Mouse (Mus musculus) Muller cell, postnatal 12 days (primary cell): ENCODE measurements around the gene Dner.

ENCODE experiments used
- DNase-seq: peaks from one replicate; pipeline ENCODE4 v3.0.0-alpha.2; 2015; ENCODE audit errors: inconsistent ontology term

Dner gene

DNA sequence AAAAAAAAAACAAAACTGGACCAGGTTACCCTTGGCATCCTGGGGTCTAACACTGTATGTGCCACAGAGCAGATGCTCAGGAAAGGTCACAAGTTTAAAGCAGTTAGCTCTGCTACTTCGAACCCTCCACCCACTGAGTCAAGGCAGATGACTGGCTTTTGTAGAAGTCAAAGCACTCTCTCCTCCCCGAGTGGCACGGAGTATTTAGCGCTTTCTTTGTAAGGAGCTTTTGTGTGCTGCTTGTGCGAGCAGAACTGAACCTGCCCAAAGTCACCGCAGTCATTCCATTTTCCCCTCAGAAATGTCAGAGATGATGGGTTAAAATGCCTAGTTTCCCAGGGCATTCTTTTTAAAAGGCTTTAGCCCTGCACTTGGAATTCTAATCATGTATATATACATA, 59.1 kb downstream of the Dner start:
- no peak for DNase-seq

GRCm38 (mm10) chr1:84628244-84628643, 67.8 kb downstream of the Dner start:
- no peak for DNase-seq

DNA sequence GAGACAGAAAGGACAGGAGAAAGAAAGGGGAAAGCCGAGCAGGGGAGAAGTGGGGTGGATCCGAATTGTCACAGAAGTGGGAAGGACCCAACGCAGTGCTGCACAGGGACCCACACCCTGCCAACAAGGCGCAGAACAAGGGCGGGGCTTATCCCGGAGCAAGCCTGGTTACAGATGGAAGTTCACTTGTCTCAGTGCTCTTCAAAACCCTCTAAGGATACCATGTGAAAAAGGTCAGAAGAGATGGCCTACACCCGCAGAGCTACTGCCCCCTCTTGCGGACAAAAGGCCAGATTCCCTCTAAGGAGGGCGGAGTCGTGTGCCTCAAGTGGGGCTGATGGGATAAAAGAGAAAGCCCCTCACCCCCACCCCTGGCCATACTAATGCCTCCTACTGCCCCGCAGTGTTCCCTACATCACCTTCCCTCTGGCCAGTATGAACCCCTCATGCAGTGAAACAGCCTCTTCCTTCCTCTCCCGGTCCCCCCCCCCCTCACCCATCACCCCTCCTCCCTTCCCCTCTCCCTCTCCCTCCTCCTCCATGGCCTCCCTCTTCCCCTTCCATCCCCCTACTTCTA, 73.0 kb downstream of the Dner start:
- DNase-seq: no peak

GRCm38 (mm10) chr1:84621308-84621707, 74.7 kb downstream of the Dner start:
- DNase-seq: peak; percentile 68

- DNase-seq: no peak
Observed at GRCm38 (mm10) chr1:84619131-84619760, 76.8 kb downstream of the Dner start.

DNA sequence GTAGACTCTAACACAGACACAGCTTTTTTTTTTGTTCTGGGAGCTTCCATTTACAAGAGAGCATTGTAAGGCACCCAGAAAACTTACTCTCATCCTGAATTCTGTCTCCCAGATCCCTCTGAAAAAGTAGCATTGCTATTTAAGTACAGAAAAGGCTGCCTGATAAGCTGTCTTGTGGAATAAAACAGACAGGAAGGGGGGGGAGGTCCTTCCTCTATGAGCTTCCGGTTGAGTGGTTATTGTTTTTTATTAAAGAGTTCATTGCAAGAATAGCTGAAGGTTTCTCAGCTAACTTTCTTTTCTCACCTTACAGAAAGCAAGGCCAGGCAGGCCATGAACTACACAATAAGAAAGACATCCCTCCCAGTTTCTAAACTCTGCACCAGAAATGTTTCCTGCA, 77.9 kb downstream of the Dner start:
- DNase-seq: no peak

- peak; percentile 24 for DNase-seq
Observed at GRCm38 (mm10) chr1:84616133-84616532, 79.9 kb downstream of the Dner start.

GRCm38 (mm10) chr1:84614596-84614995, 81.4 kb downstream of the Dner start:
- no peak for DNase-seq

DNA sequence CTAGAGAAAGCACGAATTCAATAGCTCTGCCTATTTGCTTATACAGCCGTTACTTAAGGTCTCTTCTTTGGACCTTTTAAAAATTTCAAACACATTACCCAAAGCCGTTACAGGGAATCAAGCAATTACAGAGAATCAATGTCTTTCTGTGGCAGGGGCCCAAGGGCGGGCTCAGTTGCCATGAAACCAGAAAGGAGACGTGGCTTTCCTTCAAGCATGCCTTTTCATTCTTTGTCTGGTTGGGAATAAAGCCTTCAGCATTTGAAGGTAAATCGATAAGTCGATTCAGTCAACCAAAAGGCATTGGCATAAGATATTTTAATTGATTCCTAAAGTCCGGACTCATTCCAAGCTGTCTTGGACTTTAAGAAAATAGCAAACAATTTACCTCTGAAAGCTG, 82.9 kb downstream of the Dner start:
- peak; percentile 26 for DNase-seq

DNA sequence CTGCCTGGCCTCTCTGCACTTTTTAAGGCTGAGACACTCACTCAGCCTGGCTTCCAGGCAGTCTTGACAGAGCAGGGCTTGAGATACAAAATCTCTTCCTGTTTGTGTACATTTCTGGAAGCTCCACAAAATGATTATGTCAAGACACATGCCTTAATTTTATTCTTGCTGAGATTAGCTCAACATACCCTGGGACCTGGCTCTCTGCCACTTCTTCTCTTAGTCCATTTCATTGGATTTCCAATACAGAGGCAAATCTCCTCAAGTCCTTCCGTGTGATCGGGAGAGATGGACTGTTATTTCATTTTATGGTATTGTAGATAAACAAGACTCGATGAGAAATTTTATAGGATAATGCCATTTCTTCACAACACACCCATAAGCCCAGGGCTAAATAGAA, 84.7 kb downstream of the Dner start:
- no peak for DNase-seq

GRCm38 (mm10) chr1:84599025-84599424, 97.0 kb downstream of the Dner start:
- no peak for DNase-seq

GRCm38 (mm10) chr1:84596023-84596422, 100.0 kb downstream of the Dner start:
- DNase-seq: peak; percentile 20

- DNase-seq: no peak
Observed at GRCm38 (mm10) chr1:84592394-84592793, 103.6 kb downstream of the Dner start.

GRCm38 (mm10) chr1:84590534-84590933, 105.5 kb downstream of the Dner start:
- no peak for DNase-seq

DNA sequence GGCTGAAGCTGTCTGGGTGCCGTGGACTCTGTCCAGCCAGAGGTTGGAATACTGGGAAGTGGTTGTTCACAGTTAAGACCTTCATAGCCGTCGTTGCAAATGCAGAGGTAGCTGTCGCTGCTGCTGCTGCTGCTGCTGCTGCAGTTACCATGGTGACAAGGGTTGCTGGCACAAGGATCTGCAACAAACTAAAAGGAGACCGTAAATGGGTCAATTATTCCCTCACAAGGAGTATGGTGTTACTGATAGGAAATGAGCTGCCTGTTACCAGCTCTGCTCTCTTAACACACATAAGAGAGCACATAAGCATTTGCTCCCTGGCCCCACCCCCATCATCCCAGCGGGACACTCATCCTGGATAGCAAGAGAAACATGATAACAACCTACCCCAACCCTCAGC, 110.6 kb downstream of the Dner start:
- DNase-seq: no peak

DNA sequence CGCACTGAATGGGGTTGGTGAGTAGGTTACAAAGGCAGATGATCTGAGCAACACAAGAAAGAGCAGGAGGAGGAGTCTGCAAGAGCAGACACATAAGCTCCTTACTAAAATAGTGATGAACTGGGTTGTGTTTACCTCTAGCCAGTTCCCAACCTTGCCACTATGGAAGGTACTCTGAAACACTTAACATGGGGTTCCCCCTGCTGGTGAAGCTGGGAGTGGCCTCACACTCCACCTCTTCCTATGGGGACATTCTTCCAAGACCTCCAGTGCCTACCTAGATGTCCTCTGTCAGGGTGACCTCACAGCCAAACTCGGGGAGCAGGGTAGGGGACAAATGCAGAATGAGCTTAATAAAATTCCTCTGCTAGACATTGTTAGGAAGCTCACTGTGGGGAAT, 114.2 kb downstream of the Dner start:
- peak; percentile 65 for DNase-seq

DNA sequence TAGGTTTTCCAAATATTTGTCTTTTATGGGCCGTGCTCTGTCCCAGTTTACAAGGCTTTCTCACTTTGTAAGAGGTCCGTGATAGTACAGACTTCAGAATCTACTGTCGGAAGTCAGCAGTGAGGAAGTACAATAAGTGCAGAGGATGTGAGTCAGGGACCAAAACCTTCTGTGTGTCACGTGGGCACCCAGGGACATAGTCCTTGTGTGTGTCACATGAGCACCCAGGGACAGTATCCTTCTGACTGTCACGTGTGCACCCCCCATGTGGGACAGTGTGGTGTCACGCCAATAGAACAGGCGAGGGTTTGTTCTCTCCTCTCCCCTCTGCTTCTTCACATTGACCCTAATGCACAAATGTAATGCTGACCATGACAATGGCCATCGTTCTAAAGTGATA, 134.2 kb downstream of the Dner start:
- no peak for DNase-seq

DNA sequence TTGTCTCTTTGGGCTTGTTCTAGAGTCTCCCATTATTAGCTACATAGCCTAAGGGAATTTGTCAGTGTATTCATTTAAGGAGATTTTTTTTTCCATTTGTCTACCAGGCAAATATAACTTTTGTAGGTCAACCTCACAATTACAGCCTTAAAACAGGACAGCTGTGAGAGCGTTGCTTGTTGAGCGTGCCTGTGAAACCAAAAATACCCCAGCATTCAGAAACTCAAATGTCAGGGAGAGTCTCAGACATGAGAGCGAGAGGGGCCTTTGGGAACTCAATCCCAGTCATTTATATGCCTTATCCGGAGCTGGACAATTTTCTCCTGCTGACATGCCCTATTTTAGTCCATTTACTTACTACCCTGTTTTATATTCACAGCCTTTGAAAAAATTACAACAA, 134.6 kb downstream of the Dner start:
- DNase-seq: no peak

DNA sequence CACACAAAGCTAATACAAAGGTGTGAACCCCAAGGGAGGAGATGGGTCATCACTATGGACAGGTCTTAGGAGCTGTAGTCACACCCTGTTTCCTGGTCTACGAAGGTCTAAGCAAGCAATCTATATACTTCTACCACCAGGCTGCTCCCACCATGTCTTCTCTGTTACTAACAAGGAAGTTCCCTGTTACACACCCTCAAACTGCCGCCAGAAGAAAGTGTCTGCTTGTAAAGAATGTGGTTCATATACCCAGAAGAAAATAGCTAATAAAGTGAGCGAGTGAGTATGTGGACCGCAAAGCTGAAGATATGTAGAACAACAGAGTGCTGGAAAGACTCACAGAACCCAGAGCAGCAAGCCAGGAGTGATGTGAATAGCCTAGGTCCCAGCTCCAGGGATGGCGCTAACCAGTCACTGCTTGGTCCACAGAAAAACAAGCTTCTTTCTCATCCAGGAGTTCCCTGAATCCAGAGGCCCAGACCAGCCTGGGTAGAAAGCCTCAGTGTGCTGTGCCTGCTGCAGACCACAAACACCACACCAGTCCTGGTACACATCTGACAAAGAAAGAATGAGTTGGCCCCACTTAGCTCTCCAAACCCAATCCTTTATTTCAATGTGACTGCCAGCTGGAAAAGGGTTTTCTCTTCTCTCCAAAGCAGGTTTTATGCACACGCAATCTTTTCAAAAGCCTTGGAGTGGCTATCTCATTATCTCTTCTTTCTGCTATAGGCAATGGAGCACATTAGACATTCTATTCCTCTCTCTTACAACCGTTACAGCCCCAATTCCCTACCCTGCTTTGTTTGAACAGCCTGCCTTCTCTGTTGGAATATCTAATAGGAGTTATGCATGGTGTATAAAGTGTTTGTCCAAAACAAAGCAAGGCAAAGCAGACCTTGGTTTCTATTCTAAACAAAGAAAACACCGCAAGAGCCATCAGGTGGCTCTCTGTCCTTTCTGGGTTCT, 139.2 kb downstream of the Dner start:
- no peak for DNase-seq

GRCm38 (mm10) chr1:84552005-84552404, 144.0 kb downstream of the Dner start:
- DNase-seq: no peak

DNA sequence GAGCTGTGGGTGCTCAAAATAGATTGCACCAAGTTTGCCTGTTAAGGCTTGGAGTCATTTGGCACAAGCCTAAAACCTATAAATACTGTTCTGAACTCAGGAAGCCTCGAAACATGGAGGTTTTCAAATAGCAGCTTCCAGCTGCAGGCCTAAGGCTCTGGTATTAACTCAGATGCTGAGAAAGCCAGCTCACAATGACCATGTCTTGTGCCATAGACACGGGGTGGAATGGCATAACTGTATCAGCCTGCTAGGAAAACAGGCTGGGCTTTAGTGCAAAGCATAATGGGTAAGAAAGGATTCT, 146.0 kb downstream of the Dner start:
- DNase-seq: no peak

GRCm38 (mm10) chr1:84549367-84550064, 146.5 kb downstream of the Dner start:
- DNase-seq: peak; percentile 13
